Mouse (Mus musculus): ENCODE results near the gene Coq8a. TPM values are rescaled to one million over a fixed set of nuclear protein-coding genes. Genes with fewer than 3 reads are reported as not detected.
A peak's percentile ranks its signal among the peaks of the same experiment; 100 is the strongest.

The Coq8a gene
- polyA plus RNA-seq, 1 experiment from 2014 or later = 12.6 TPM

GRCm38 (mm10) chr1:180199715-180200050 lies 281 bp upstream of the Coq8a start:
- DNase-seq (ENCODE audit: low spot score) = no peak

GRCm38 (mm10) chr1:180197956-180198355 lies 1.4 kb downstream of the Coq8a start:
- DNase-seq (ENCODE audit: low spot score) = no peak

- DNase-seq (ENCODE audit: low spot score) = no peak
Measured at GRCm38 (mm10) chr1:180196508-180196907, 2.9 kb downstream of the Coq8a start.

GRCm38 (mm10) chr1:180195703-180196381 lies 3.6 kb downstream of the Coq8a start:
- DNase-seq (ENCODE audit: low spot score) = peak; percentile 98

- peak; percentile 61 for DNase-seq (ENCODE audit: low spot score)
Measured at GRCm38 (mm10) chr1:180194781-180195471, 4.5 kb downstream of the Coq8a start.

GRCm38 (mm10) chr1:180194048-180194447 lies 5.4 kb downstream of the Coq8a start:
- DNase-seq (ENCODE audit: low spot score) = no peak

GRCm38 (mm10) chr1:180193391-180193935 lies 5.9 kb downstream of the Coq8a start:
- no peak for DNase-seq (ENCODE audit: low spot score)

GRCm38 (mm10) chr1:180192866-180193265 lies 6.5 kb downstream of the Coq8a start:
- no peak for DNase-seq (ENCODE audit: low spot score)

GRCm38 (mm10) chr1:180191651-180192220 lies 7.7 kb downstream of the Coq8a start:
- no peak for DNase-seq (ENCODE audit: low spot score)

GRCm38 (mm10) chr1:180191112-180191511 lies 8.3 kb downstream of the Coq8a start:
- DNase-seq (ENCODE audit: low spot score) = no peak

GRCm38 (mm10) chr1:180188951-180189350 lies 10.5 kb downstream of the Coq8a start:
- no peak for DNase-seq (ENCODE audit: low spot score)

GRCm38 (mm10) chr1:180186371-180186770 lies 13.0 kb downstream of the Coq8a start:
- no peak for DNase-seq (ENCODE audit: low spot score)

GRCm38 (mm10) chr1:180185877-180186276 lies 13.5 kb downstream of the Coq8a start:
- no peak for DNase-seq (ENCODE audit: low spot score)

- no peak for DNase-seq (ENCODE audit: low spot score)
Measured at GRCm38 (mm10) chr1:180184768-180185167, 14.6 kb downstream of the Coq8a start.

GRCm38 (mm10) chr1:180183525-180184159 lies 15.8 kb downstream of the Coq8a start:
- no peak for DNase-seq (ENCODE audit: low spot score)

GRCm38 (mm10) chr1:180182731-180183130 lies 16.7 kb downstream of the Coq8a start:
- DNase-seq (ENCODE audit: low spot score) = no peak

GRCm38 (mm10) chr1:180181966-180182319 lies 17.5 kb downstream of the Coq8a start:
- DNase-seq (ENCODE audit: low spot score) = no peak

- no peak for DNase-seq (ENCODE audit: low spot score)
Measured at GRCm38 (mm10) chr1:180181304-180181965, 18.0 kb downstream of the Coq8a start.

GRCm38 (mm10) chr1:180179840-180180239 lies 19.6 kb downstream of the Coq8a start:
- DNase-seq (ENCODE audit: low spot score) = no peak

- no peak for DNase-seq (ENCODE audit: low spot score)
Measured at GRCm38 (mm10) chr1:180179100-180179499, 20.3 kb downstream of the Coq8a start.

GRCm38 (mm10) chr1:180178340-180178739 lies 21.1 kb downstream of the Coq8a start:
- DNase-seq (ENCODE audit: low spot score) = no peak

Data from thymus, postnatal 0 days (tissue).